Mouse (Mus musculus) midbrain, embryonic 16.5 days (tissue): Measurements from ENCODE around the gene Csf1. TPM values are rescaled to one million over a fixed set of nuclear protein-coding genes. Genes with fewer than 3 reads are reported as not detected.
A peak's percentile ranks its signal among the peaks of the same experiment; 100 is the strongest.

Source experiments
- ATAC-seq: fragments of 200-750 bp; cut with Nextera tagmentation; 2 replicates; pipeline ENCODE4 v1.8.0; 2017; ENCODE audit warnings: moderate TSS enrichment
- H3K27ac ChIP-seq: fragments of 300-500 bp; sonication (generic); 2 replicates; pipeline ENCODE4 v1.5.1; 2014; ENCODE audit warnings: mild to moderate bottlenecking, low read length, mixed read lengths
- H3K27me3 ChIP-seq: fragments of 300-500 bp; sonication (generic); 2 replicates; pipeline ENCODE4 v1.6.1; 2014; ENCODE audit warnings: low read depth, low read length, mixed read lengths; ENCODE audit not compliant: control insufficient read depth, insufficient read depth
- H3K36me3 ChIP-seq: fragments of 300-500 bp; sonication (generic); 2 replicates; pipeline ENCODE4 v1.6.1; 2014; ENCODE audit warnings: mild to moderate bottlenecking, low read length, moderate library complexity, mixed read lengths; ENCODE audit not compliant: control insufficient read depth, insufficient read depth
- H3K4me1 ChIP-seq: fragments of 300-500 bp; sonication (generic); 2 replicates; pipeline ENCODE4 v1.6.1; 2014; ENCODE audit warnings: mild to moderate bottlenecking, low read length, mixed read lengths; ENCODE audit not compliant: control insufficient read depth, insufficient read depth
- H3K4me2 ChIP-seq: fragments of 300-500 bp; sonication (generic); 2 replicates; pipeline ENCODE4 v1.6.1; 2014; ENCODE audit warnings: mild to moderate bottlenecking, low read length, mixed read lengths
- H3K4me3 ChIP-seq: fragments of 300-500 bp; sonication (generic); 2 replicates; pipeline ENCODE4 v1.5.1; 2014; ENCODE audit warnings: low read depth, mild to moderate bottlenecking, low read length, moderate library complexity, mixed read lengths
- H3K9ac ChIP-seq: fragments of 300-500 bp; sonication (generic); 2 replicates; pipeline ENCODE4 v1.6.1; 2014; ENCODE audit warnings: low read depth, low read length, mixed read lengths
- H3K9me3 ChIP-seq: fragments of 300-500 bp; sonication (generic); replicated peaks from 2 replicates; pipeline ENCODE4 v1.6.1; 2014; ENCODE audit warnings: mild to moderate bottlenecking, low read length, mixed read lengths; ENCODE audit not compliant: control insufficient read depth, poor library complexity, severe bottlenecking
- WGBS: fragments of 180-500 bp; shearing (Covaris S2); extraction: QIAGEN DNeasy Blood & Tissue Kit; methylation state at CpG from one replicate; pipeline ENCODE4 v1.1.7; 2014; 5-methylcytosine and 5-hydroxymethylcytosine counted together
- polyA plus RNA-seq: library from polyadenylated mRNA; unstranded; fragments of >200 nt; fragmentation: Nextera tagmentation; extraction: Ambion mirVana; gene quantifications from 2 replicates; pipeline ENCODE4 v1.2.1, GENCODE M21; 2015

Csf1 gene
- polyA plus RNA-seq: 6.0 and 6.3 TPM in 2 replicates

GRCm38 (mm10) chr3:107759929-107760581 lies at the start of gene Csf1:
Csf1 (minus strand) TSS chr3:107760469.
- under 1% methylated on average over 56 of the region's 56 CpGs for WGBS
- Histone ChIP-seq H3K36me3 (no peaks in the 10 kb centered on the region), H3K27ac (peak within 1 kb of the TSS; percentile 56), H3K9me3 (no peaks in the 10 kb centered on the region), H3K27me3 (no peaks in the 10 kb centered on the region), H3K4me2 (peak within 1 kb of the TSS; percentile 90), H3K9ac (peak within 1 kb of the TSS; percentile 75), H3K4me3 (peak within 1 kb of the TSS; percentile 57), H3K4me1 (peaks cover 19% of the 10 kb centered on the region)
- peak; percentile 80 for ATAC-seq

- peaks cover 4% of the 10 kb centered on the region; the same call in 1 of the 2 replicates for H3K4me1 ChIP-seq
- H3K9ac ChIP-seq: no peak overlapping the region
- no peak overlapping the region for H3K4me2 ChIP-seq
- no peaks in the 10 kb centered on the region for H3K27me3 ChIP-seq
- no peaks in the 10 kb centered on the region for H3K36me3 ChIP-seq
- no peak overlapping the region for H3K4me3 ChIP-seq
- WGBS: 45% methylated on average over 14 of the region's 14 CpGs
- H3K9me3 ChIP-seq: no peaks in the 10 kb centered on the region
- H3K27ac ChIP-seq: no peak overlapping the region
- no peak for ATAC-seq
These were observed 47.9 kb upstream of the Csf1 start for GRCm38 (mm10) chr3:107808013-107808750.

- H3K4me1 ChIP-seq: peaks cover 4% of the 10 kb centered on the region; the same call in 1 of the 2 replicates
- no peaks in the 10 kb centered on the region for H3K27me3 ChIP-seq
- H3K27ac ChIP-seq: no peak overlapping the region
- 20% methylated on average over 6 of the region's 6 CpGs for WGBS
- no peaks in the 10 kb centered on the region for H3K9me3 ChIP-seq
- H3K9ac ChIP-seq: no peak overlapping the region
- no peak overlapping the region for H3K4me2 ChIP-seq
- ATAC-seq: no peak
- no peak overlapping the region for H3K4me3 ChIP-seq
- H3K36me3 ChIP-seq: no peaks in the 10 kb centered on the region
These were observed 47.2 kb upstream of the Csf1 start for GRCm38 (mm10) chr3:107807386-107807974.

GRCm38 (mm10) chr3:107806916-107807315 lies 46.6 kb upstream of the Csf1 start:
- H3K4me3 ChIP-seq: no peak overlapping the region
- no peaks in the 10 kb centered on the region for H3K27me3 ChIP-seq
- peaks cover 4% of the 10 kb centered on the region; the same call in 1 of the 2 replicates for H3K4me1 ChIP-seq
- H3K27ac ChIP-seq: no peak overlapping the region
- WGBS: 76% methylated on average over 1 of the region's 1 CpGs
- no peak overlapping the region for H3K4me2 ChIP-seq
- no peak overlapping the region for H3K9ac ChIP-seq
- no peaks in the 10 kb centered on the region for H3K9me3 ChIP-seq
- no peaks in the 10 kb centered on the region for H3K36me3 ChIP-seq
- no peak for ATAC-seq

- no peak for ATAC-seq
- no peaks in the 10 kb centered on the region for H3K27me3 ChIP-seq
- H3K4me2 ChIP-seq: no peak overlapping the region
- no peak overlapping the region for H3K4me3 ChIP-seq
- WGBS: 93% methylated on average over 1 of the region's 1 CpGs
- H3K9ac ChIP-seq: no peak overlapping the region
- peaks cover 4% of the 10 kb centered on the region; the same call in 1 of the 2 replicates for H3K4me1 ChIP-seq
- H3K9me3 ChIP-seq: no peaks in the 10 kb centered on the region
- no peak overlapping the region for H3K27ac ChIP-seq
- no peaks in the 10 kb centered on the region for H3K36me3 ChIP-seq
These were observed 44.5 kb upstream of the Csf1 start for GRCm38 (mm10) chr3:107804799-107805198.

GRCm38 (mm10) chr3:107802185-107802946 lies 42.1 kb upstream of the Csf1 start:
- no peak overlapping the region for H3K4me2 ChIP-seq
- no peak overlapping the region for H3K9ac ChIP-seq
- no peaks in the 10 kb centered on the region for H3K27me3 ChIP-seq
- ATAC-seq: no peak
- 86% methylated on average over 8 of the region's 8 CpGs for WGBS
- H3K27ac ChIP-seq: no peak overlapping the region
- no peaks in the 10 kb centered on the region for H3K36me3 ChIP-seq
- no peaks in the 10 kb centered on the region for H3K9me3 ChIP-seq
- H3K4me1 ChIP-seq: peaks cover 1% of the 10 kb centered on the region; the same call in 1 of the 2 replicates
- H3K4me3 ChIP-seq: no peak overlapping the region

GRCm38 (mm10) chr3:107798946-107799345 lies 38.7 kb upstream of the Csf1 start:
- Histone ChIP-seq H3K4me2 (no peak overlapping the region), H3K27ac (no peak overlapping the region), H3K4me3 (no peak overlapping the region), H3K9ac (no peak overlapping the region), H3K4me1 (peaks cover 2% of the 10 kb centered on the region), H3K27me3 (no peaks in the 10 kb centered on the region), H3K9me3 (no peaks in the 10 kb centered on the region), H3K36me3 (no peaks in the 10 kb centered on the region)
- ATAC-seq: no peak
- 94% methylated on average over 5 of the region's 5 CpGs for WGBS

- no peak for ATAC-seq
- Histone ChIP-seq H3K36me3 (no peaks in the 10 kb centered on the region), H3K4me2 (no peak overlapping the region), H3K27me3 (no peaks in the 10 kb centered on the region), H3K9me3 (no peaks in the 10 kb centered on the region), H3K4me1 (peaks cover 13% of the 10 kb centered on the region), H3K27ac (no peak overlapping the region), H3K9ac (no peak overlapping the region), H3K4me3 (no peak overlapping the region)
- WGBS: 79% methylated on average over 8 of the region's 8 CpGs
These were observed 36.1 kb upstream of the Csf1 start for GRCm38 (mm10) chr3:107796191-107796983.
